Mouse (Mus musculus) A20 (cell line): ENCODE results near the gene Cep78.

ENCODE experiments used
- DNase-seq: peaks from one replicate; pipeline ENCODE4 v3.0.0-alpha.2; 2011; ENCODE audit warnings: low read depth, low spot score

The Cep78 gene

GRCm38 (mm10) chr19:15910987-15911386 lies 73.8 kb downstream of the Cep78 start:
- no peak for DNase-seq

- no peak for DNase-seq
Measured at GRCm38 (mm10) chr19:15910488-15910887, 74.3 kb downstream of the Cep78 start.

- DNase-seq: no peak
Measured at GRCm38 (mm10) chr19:15908016-15908415, 76.8 kb downstream of the Cep78 start.
